Mouse (Mus musculus) urinary bladder, postnatal 36 days (tissue): ENCODE results near the gene Lhb.
A peak's percentile ranks its signal among the peaks of the same experiment; 100 is the strongest.
"Not testable (repeated sequence)": the region's sequence is repeated elsewhere in the genome, so short reads cannot be mapped to it uniquely, and the experiment has no call there.

Experiments
- DNase-seq, 2 experiments: peaks; one replicate each; pipeline ENCODE4 v3.0.0; 2022; ENCODE audit warnings: low spot score in 2 of 2, mixed read lengths in 1 of 2

Gene Lhb

DNA sequence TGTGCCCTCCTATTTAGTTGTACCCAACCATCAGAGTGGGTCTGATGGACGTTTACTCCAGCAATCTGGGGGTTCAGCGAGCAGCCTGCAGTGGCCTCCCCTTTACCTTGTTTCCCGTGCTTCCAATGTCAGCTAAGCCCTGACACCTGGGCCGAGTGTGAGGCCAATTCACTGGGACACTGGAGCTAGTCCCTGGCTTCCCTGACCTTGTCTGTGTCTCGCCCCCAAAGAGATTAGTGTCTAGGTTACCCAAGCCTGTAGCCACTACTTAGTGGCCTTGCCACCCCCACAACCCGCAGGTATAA is at the start of gene Lhb:
Lhb (plus strand) TSS at position 206 of the 305 bp plus-strand sequence.
- DNase-seq = no peak

DNA sequence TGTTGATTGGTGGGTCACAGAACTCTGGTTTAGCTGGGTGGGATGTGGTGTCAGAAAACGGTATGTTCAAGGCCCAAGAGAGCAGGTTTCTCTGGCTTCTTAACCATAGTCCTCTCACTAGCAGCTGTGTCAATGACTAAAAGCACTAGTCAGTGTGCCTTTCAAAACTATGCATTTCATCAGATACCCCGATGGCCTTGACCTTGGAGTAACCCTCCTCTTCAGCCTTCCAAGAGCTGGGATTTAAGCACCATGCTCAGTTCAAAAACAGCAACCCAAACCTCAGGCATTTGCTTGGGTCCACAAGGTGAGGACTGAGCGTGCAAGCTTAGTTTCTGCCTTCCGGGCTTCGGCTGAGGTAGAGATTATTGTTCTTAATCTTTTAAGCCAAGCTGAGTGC is 48.2 kb upstream of the Lhb start:
- no peak for DNase-seq

DNA sequence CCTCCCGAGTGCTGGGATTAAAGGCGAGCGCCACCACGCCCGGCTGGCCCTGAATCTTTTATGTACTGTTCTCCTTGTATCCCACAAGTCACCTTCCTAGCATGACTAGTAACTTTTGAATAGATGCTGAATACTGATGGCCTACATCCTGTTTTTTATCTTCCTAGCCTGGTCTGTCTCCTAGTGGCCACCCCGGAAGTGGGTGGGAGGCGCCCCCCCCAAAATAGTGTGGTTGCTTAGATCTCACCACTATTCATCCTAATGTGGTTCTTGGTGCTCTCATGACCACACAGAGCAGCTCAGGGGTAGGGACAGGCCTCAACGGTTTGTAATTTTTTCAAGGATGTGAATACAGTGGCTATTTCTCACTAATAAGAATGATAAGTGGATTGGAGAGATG is 46.0 kb upstream of the Lhb start:
- DNase-seq = no peak

DNA sequence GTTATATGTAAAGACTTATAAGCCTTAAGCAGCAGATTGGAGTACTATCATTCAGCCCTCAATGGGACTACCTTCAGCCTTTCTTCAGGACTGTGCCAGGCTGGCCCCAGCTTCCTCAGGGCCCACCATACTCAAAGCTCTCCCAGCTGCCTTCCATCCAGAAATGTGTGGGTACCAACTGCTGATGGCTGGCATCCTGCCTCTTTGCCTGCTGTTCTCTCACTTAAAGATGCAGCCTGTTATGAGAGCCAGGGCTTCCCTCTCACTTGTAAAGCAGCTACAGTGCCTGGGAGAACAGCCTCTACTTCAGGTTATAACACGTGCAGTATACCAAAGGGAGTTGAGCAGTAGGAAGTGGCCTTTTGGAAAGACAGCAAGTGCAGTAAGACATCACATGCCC is 44.6 kb upstream of the Lhb start:
- no peak for DNase-seq

DNA sequence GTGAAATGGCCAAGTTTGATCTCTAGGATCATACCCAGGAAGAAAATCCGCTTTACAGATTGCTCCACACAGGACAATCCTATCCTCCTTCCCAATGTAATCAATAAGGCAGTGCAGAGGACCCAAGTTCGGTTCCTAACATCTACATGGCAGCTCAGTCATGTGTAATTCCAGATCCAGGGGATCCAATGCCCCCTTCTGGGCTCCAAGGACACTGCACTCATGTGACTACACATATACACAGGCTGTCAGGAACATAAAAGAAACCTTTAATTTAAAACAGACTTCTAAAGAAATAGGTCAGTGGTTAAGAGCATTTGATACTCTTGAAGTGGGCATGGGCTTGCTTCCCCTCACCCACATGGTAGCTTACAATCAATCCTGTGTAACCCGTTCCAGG is 34.5 kb upstream of the Lhb start:
- no peak for DNase-seq

DNA sequence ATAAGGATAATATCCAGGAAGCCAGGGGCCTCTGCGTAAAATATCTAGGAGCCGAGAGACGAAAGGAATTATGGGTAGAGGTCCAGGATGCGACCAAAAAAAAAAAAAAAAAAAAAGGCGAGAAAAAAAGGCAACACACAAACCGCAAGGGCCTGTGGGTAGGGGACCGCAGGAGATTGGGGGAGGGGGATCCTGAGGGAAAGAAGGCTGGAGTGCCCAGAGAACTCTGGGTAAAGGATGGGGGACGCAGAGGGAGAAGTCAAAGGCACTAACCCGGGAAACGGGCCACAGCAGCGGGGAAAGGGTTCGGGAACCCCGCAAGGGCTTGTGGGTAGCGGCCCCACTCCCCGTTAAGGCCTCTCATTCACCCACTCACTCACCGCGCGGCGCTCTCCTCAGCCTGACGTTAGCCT is 25.5 kb upstream of the Lhb start:
- no peak for DNase-seq

DNA sequence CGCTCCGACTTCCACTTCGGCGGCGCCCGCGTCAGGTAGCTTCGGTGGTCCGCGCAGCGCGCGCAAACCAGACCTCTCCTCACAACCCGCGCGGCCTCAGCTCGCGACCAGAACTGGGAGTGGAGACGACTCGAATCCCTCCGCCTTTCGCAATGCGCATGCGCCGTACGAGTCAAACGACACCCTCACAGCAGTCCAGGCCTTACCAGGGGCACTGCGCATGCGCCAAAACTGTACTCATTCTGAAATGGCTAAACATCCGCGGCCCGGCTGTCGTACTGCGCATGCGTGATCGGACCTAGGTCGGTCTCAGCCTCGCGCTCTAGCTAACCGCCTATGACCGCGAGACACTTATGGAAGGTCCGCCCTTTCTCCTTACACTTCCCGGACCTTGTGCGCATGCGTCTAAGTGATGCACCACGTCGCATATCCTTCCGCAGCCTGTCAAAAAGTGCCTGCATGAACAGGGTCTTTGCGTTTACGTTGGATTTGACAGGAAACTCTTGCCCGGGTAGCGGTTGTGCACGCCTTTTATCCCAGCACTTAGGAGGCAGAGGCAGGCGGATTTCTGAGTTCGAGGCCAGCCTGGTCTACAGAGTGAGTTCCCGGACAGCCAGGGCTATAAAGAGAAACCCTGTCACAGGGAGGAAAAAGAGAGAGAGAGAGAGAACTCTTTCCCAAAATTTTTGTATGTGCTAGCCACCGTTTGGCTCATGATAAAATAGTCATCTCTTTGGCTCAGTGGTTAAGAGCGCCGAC is 24.9 kb upstream of the Lhb start, which contains the start of gene Snrnp70:
Snrnp70 (minus strand) TSS at position 165 of the 759 bp plus-strand sequence.
- peak; percentile 99 to 100 for DNase-seq

DNA sequence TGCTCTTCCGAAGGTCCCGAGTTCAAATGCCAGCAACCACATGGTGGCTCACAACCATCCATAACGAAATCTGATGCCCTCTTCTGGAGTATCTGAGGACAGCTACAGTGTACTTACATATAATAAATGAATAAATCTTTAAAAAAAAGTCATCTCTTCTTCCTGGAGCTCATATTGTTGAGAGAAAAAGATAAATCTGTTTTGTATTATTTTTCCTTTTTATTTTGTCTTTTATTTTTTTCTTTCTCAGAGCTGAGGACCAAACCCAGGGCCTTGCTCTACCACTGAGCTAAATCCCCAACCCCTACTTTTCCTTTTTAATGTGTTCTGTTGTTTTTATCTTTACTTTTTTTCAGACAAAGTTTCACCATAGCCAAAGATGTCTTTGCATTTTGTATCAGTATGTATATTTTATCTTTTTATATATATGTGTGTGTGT is 24.3 kb upstream of the Lhb start:
- not testable (repeated sequence) for DNase-seq

DNA sequence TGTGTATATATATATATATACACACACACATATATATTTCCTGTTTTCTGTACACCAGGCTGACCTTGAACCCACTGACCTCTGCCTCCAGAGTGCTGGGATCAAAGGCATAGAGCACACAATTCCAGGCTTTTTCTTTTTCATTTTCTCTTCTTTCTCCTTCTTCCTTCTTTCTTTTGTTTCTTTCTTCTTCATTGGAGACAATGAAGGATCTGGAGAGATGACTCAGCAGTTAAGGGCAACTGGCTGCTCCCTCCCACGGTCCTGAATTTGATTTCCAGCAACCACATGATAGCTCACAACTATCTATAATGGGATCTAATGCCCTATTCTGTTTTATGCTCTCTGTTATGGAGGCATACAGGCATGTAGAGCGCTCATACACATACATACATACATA is 23.8 kb upstream of the Lhb start:
- DNase-seq = no peak

DNA sequence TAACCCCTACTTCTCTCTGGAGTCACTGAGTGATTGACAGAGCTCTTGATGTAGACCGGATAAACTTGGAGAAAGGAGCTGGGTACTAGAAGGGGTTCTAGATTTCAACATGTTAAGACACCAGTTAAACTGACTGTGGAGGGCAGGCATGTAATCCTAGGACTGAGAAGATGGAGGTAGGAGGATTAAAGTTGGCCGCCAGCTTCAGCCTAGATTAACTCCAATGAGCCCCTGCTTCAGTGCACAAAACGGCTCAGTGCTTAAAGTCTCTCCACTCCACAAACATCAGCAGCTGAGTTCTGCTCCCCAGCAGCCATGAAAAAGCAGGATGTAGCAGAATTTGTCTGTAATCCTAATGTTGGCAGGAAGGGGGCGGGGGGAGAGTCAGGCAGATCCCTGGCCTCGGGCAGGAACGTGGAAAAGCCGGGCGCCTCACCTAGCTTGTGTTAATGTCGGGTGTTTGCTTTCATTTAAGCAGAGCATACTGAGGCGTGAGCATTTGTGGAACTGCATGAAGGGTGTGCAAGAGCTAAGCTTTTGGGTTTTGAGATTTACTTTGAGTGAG is 19.0 kb upstream of the Lhb start:
- DNase-seq = no peak

DNA sequence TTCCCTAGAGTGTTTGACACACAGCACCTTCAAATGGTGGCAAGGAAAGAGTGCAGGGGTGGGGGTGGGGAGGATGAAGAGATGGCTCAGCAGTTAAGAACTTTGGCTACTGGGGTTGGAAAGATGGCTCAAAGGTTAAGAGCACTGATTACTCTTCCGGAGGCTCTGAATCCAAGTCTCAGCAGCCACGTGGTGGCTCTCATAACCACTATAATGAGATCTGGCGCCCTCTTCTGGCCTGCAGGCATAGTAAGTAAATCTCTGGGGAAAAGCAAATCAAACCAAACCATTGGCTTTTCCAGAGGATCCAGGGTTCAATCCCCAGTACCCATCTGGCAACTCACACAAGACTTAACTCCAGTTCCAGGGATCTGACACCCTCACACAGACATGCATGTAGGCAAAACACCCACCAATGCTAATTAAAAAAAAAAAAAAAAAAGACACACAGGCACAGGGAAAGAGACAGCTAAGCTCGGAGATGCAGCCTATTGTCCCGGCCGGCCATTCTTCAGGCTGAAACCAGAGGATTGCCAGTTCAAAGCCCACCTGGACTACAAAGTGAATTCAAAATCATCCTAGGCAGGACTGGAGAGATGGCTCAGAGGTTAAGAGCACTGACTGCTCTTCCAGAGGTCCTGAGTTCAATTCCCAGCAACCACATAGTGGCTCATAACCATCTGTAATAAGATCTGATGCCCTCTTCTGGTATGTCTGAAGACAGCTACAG is 16.9 kb upstream of the Lhb start:
- DNase-seq = peak in 1 of 2 experiments; percentile 61

DNA sequence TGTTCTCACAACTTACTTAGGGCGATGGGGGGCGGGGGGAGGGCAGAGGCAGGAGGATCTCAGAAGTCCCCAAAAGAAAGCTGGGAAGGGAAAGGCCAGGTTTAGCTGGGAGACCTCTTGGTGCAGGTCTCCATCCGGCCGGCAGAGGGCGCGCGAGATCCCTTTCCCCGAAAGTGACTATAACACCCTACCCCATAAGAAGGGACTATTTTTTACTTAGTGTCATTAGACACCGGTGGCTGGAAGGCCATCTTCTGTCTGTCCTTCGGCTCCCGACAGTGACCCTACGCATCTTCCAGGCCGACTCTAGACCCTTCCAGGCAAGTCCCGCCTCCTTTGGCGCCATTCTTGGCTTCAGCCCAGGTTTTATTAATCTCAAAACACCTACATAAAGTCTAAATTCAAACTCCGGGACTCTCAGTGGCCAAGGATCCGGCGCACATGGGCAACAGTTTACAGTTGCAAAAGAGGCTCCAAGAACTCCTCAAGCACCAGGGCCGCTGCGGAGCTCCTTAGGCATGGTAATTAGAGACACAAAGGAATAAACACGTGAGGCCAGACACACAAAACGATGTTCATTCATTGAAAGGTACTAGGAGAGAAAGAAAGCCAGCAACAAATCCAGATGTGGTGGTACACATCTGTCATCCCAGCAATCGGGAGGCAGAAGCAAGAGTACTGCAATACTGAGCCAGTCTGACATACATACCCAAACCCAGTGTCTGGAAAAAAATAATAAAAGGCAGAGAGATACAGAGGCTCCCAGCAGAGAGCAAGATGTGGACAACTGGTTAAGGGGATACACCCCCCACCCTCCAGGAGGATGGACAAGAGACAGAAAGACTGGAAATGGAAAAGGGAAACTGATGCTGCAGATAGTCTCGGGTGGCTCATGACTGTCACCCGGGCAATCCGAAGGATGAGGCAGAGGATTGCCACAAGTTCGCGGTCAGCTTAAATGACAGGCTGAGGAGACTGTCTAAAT is 15.2 kb upstream of the Lhb start, which contains the start of gene Kcna7:
Kcna7 (plus strand) TSS at position 563 of the 985 bp plus-strand sequence.
- DNase-seq = peak; percentile 65 to 77

DNA sequence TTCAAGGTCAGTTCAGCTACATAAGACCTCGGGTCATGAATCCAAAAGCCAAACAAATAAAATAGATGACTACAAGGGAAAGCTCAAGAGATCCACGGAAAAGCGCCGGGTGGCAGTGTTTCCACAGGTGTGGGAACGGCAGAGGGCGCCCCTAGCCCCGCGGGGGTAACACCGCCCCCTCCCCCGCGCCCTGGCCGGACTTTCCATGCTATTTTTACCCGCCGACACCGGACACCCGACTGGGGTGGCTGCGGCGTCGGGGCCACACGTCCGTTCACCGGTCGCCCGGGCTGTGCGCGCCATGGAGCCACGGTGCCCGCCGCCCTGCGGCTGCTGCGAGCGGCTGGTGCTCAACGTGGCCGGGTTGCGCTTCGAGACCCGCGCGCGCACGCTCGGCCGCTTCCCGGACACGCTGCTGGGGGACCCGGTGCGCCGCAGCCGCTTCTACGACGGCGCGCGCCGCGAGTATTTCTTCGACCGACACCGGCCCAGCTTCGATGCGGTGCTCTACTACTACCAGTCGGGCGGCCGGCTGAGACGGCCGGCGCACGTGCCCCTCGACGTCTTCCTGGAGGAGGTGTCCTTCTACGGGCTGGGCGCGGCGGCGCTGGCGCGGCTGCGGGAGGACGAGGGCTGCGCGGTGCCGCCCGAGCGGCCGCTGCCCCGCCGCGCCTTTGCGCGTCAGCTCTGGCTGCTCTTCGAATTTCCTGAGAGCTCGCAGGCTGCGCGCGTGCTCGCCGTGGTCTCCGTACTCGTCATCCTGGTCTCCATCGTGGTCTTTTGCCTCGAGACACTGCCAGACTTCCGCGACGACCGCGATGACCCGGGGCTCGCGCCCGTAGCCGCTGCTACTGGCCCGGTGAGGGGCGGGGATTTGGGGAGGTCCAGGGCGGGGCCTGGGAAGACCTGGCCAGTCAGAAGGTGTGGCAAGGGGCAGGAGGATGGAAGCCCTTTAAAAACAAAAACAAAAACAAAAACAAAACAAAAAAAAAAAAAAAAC is 14.2 kb upstream of the Lhb start:
- DNase-seq = peak in 1 of 2 experiments; percentile 38

DNA sequence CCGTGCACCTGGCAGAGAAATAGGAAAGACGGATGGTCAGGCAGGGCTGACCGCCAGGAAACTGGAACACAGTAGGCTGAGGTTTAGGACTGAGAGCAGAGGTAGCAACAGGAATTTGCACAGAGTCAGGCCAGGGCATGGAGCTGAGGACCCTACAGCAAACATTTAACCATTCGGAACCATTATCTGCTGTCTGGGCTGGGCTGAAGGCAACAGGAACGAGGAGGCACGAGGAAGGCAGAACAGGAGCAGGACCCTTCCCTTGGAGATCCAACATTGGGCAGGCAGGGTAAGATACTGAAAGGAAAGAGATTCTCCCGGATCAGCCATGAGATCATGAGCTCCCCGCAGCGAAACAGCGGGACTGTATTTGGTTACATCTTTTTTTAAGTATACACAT is 12.8 kb upstream of the Lhb start:
- DNase-seq = no peak

DNA sequence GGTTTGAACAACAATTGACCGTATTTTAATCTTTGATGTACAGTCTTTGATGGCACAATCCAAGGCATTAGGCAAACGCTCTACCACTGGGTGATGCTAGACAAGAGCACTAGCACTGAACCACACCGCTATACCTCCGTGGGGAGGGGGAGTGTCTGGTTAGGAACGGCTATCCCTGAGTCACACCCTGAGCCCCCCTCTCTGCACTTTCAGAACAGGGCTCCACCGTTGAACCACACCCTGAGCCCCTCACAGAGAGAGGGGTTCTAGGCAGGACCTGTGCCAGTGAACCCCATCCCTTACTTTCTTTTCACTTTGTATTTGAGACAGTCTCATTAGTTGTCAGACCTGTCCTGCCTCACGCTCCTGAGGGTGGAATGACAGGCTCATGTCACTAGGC is 12.3 kb upstream of the Lhb start:
- no peak for DNase-seq

DNA sequence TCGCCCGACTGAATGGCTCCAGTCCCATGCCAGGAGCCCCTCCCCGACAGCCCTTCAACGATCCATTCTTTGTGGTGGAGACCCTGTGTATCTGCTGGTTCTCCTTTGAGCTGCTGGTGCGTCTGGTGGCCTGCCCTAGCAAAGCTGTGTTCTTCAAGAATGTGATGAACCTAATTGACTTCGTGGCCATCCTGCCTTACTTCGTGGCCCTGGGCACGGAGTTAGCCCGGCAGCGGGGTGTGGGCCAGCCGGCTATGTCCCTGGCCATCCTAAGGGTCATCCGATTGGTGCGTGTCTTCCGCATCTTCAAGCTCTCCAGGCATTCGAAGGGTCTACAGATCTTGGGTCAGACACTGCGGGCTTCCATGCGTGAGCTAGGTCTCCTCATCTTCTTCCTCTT is 11.7 kb upstream of the Lhb start:
- no peak for DNase-seq

DNA sequence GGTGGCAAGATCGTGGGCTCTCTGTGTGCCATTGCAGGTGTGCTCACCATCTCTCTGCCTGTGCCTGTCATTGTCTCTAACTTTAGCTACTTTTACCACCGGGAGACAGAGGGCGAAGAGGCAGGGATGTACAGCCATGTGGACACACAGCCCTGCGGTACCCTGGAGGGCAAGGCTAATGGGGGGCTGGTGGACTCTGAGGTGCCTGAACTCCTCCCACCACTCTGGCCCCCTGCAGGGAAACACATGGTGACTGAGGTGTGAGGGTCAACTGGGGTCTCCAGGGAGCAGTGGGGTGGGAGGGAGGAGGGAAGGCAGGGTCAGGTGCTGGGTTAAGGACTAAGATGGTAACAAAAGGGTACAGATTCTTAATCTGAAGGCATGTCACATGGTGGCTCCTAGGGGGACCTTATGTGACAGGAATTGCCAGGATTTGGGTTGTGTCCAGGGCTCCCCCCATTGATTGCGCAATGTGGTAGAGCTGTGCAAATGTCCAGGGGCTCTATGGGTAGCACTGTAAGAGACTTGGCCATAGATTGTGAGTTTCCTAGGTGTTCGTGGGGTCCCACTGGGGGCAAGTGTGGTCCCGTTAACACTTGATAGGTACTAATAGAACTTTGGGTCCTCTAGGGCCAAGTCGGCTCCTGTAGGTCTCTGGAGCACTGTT is 11.0 kb upstream of the Lhb start:
- no peak for DNase-seq

DNA sequence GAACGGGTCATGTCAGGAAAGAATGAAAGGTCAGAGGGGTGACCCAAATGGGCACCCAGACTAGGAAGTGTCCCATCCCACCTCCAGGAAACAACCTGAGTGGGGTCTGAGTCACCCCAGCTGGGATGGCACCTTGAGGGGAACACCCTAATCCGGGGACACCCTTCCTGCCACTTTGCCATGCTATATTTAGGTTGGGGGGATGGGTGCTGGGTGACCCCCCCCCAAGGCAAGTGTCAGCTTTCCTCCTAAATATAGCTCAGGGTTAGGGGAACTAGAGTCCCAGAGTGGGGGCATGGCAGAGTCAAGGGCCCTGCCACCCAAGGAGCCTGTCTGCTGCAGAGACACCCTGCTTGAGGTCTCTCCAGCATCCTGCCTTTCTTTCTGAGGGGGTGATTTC is 8.2 kb upstream of the Lhb start:
- no peak for DNase-seq

DNA sequence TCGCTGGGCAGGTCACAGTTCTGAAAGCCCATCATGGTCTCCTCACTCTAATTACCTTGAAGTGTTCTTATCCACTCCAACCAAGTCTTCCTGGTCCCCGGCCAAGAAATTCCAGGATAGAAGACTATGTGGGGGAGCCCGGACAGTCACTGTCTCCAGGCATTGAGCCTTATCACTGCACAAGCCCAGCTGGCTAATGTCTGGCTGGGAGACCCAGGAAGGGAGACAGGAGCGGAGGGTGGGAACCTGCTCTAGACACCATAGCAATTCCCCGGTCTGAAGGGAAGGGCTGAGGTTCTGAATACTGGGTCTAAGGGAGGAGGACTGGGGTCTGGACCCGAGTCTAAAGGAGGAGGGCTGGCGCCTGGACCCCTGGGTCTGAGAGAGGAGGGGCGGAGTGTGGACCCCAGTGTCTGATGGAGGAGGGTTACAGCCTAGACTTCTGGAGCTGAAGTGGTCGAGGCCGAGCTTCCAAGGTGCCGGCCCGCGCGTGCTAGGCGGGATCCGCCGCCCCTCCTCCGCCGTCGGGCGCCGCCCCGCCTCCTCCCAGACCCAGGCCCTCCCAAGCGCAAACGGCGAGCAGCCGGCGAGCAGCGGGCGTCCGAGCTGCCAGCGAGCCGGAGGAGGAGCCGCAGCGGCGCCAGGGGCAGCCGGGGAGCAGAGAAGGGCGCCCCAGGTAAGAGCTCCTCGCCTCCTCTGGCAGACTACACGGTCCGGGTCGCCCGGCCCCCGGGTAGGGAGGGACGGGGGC is 7.3 kb upstream of the Lhb start, which contains the start of gene Ntf5:
Ntf5 (plus strand) TSS at position 583 of the 751 bp plus-strand sequence.
- DNase-seq = peak; percentile 38 to 45
